Mouse (Mus musculus): ENCODE measurements around the gene Gabrr3. TPM values are rescaled to one million over a fixed set of nuclear protein-coding genes. Genes with fewer than 3 reads are reported as not detected.

The Gabrr3 gene
- total RNA-seq (2023), result not detected

DNA sequence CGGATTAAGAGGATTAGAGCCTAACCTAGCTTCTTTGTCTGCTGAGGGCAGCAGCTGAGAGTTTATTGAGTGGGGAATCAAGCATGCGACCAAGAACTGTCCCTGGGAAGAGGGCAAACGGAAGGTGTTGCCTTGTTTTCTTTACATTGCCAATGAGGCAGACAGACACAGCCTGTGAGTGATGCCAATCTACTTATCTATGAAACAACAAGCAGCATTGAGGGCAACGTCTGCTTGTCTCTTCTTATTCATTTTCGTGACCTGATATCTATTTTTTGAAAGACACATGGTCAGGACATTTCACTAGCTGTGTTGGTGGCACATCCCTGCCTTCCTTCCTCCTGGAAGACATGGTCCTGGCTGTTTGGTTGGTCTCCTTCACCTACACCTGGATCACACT lies at the start of gene Gabrr3:
Gene Gabrr3 (plus strand): TSS at position 301 of the 400 bp plus-strand sequence.

DNA sequence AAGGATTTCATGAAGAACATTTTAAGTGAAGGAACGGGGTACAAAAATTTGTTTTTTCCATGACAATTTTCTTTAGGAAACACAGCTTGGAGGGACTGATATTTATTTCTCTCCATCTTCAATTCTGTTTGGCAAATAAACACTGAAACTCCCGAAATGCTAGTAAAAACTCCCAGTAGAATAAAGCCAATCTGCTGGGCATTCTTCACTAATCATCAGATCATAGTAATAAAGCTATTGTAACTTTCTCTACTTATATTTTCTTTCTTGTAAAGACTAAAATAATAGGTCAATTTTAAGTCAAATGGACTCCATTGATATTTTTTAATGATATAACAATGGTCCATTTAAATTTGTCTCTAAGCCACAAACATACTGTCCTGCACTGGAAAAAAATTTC lies 43.2 kb upstream of the Gabrr3 start, which contains the start of gene Olfr209:
Gene Olfr209 (minus strand): TSS at position 101 of the 400 bp plus-strand sequence.

DNA sequence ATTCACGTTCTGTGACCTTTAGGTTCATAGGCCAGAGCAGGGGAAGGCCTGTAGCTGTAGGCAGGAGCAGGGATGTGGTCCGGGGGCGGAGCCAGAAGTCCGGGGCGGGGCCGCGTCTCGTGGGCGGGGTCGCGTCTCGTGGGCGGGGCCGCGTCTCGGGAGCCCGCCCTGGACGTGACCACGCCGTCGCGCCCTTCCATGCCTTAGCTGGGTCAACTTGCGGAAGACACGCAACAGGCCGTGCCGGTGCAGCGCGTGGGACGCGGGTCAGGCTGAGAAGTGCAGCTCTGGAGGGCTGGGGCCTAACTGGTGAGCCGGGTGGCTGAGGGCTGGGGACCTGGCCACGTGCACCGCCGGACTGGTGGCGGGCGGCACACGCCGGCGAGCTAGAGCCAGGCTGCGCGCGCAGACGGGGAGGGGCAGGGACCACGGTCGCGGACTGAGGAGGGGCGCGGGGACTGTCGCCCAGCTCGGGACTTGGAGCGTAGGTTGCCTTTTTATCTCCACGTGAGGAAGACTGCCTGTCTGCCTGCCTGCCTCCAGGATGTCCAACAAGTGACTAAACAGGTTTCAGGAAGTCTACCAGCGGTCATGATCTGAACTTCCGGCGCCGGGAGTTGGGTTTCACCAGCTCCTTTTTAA lies 64.6 kb downstream of the Gabrr3 start, which contains the start of gene Riox2:
Gene Riox2 (plus strand): TSS at position 139 of the 642 bp plus-strand sequence.

Other genes starting within 250 kb of the Gabrr3 start
- not detected for gene Olfr196, start 236.9 kb upstream of the Gabrr3 start, total RNA-seq (2023)
- not detected for gene Olfr198, start 203.8 kb upstream of the Gabrr3 start, total RNA-seq (2023)
- not detected for gene Olfr199, start 187.6 kb upstream of the Gabrr3 start, total RNA-seq (2023)
- gene Olfr201, start 134.7 kb upstream of the Gabrr3 start, total RNA-seq (2023), result not detected
- not detected for gene Olfr202, start 120.5 kb upstream of the Gabrr3 start, total RNA-seq (2023)
- not detected for gene Olfr203, start 108.5 kb upstream of the Gabrr3 start, total RNA-seq (2023)
- not detected for gene Olfr204, start 89.1 kb upstream of the Gabrr3 start, total RNA-seq (2023)
- not detected for gene Olfr205, start 76.2 kb upstream of the Gabrr3 start, total RNA-seq (2023)
- gene Olfr206, start 58.1 kb upstream of the Gabrr3 start, total RNA-seq (2023), result not detected
- gene Olfr209, start 43.3 kb upstream of the Gabrr3 start, total RNA-seq (2023), result not detected
- gene Riox2, start 64.4 kb downstream of the Gabrr3 start, total RNA-seq (2023), result 10 to 100 TPM; 42.5 to 43.3 TPM
- 10 to 100 TPM in 1 of 2 experiments, 1 to 10 TPM in 1; 8.6 to 11.0 TPM for gene Crybg3, start 193.6 kb downstream of the Gabrr3 start, total RNA-seq (2023)
- 1 to 10 TPM; 1.7 to 2.0 TPM for gene Arl6, start 232.1 kb downstream of the Gabrr3 start, total RNA-seq (2023)

Data from B cell, adult 67 days (primary cell).